ENCODE assay signal across 10 mouse cellular contexts in genomic region chr10:44447406-44448139, GRCm38 (mm10).
DNase-seq lines count a peak whose midpoint lies in the region; ATAC-seq lines count a peak whose summit lies in the region.
"Had no signal": no experiment of that assay in that cellular context is flagged by ENCODE, and none has a peak within 500 bp of the region (broad histone marks: within the 10 kb centered on the region; RNA-seq: fewer than 3 reads in every experiment).

No protein-coding gene starts in this region.

- no peak for ATAC-seq in heart, embryonic 11.5 days (replicated peaks; ENCODE audit: insufficient number of reproducible peaks, low FRiP score, low TSS enrichment)
- peak; percentile 23 for ATAC-seq in CD4-positive, CD25-positive, alpha-beta regulatory T cell, adult 4 months
- ATAC-seq in midbrain, embryonic 13.5 days: no peak

- no peaks in the 10 kb centered on the region for H3K9me3 ChIP-seq in heart, embryonic 11.5 days (replicated peaks; ENCODE audit: control insufficient read depth, low read length)
- H3K9me3 ChIP-seq in midbrain, embryonic 13.5 days: no peaks in the 10 kb centered on the region
- H3K9me3 ChIP-seq: neural tube, embryonic 12.5 days had no signal

- H3K27me3 ChIP-seq in heart, embryonic 11.5 days (ENCODE audit: control insufficient read depth, insufficient read depth, low read length): peaks cover 2% of the 10 kb centered on the region; the same call in 1 of the 2 replicates
- peaks cover 3% of the 10 kb centered on the region; the same call in 1 of the 2 replicates for H3K27me3 ChIP-seq in midbrain, embryonic 13.5 days
- H3K27me3 ChIP-seq: neural tube, embryonic 12.5 days had no signal

- H3K27ac ChIP-seq in heart, embryonic 11.5 days (ENCODE audit: low read depth, low read length): no peak overlapping the region
- no peak overlapping the region for H3K27ac ChIP-seq in midbrain, embryonic 13.5 days
- H3K27ac ChIP-seq: neural tube, embryonic 12.5 days had no signal

- H3K9ac ChIP-seq in heart, embryonic 11.5 days (ENCODE audit: low read depth, low read length): no peak overlapping the region
- H3K9ac ChIP-seq in midbrain, embryonic 13.5 days (replicated peaks): no peak overlapping the region
- H3K9ac ChIP-seq: neural tube, embryonic 12.5 days had no signal

- H3K4me3 ChIP-seq in heart, embryonic 11.5 days (ENCODE audit: low read depth, low read length): no peak overlapping the region
- H3K4me3 ChIP-seq in midbrain, embryonic 13.5 days (replicated peaks): no peak overlapping the region
- H3K4me3 ChIP-seq: neural tube, embryonic 12.5 days had no signal

- no peaks in the 10 kb centered on the region for H3K36me3 ChIP-seq in heart, embryonic 11.5 days (ENCODE audit: control insufficient read depth, insufficient read depth, low read length)
- H3K36me3 ChIP-seq in midbrain, embryonic 13.5 days: no peaks in the 10 kb centered on the region
- H3K36me3 ChIP-seq: neural tube, embryonic 12.5 days had no signal

- 78% methylated on average over 14 of the region's 14 CpGs for WGBS in heart, embryonic 11.5 days (ENCODE audit: insufficient replicate concordance)
- WGBS in midbrain, embryonic 13.5 days: 93% methylated on average over 14 of the region's 14 CpGs

- peaks cover 5% of the 10 kb centered on the region for H3K4me1 ChIP-seq in heart, embryonic 11.5 days (ENCODE audit: control insufficient read depth, insufficient read depth, low read length)
- H3K4me1 ChIP-seq in midbrain, embryonic 13.5 days (replicated peaks): no peaks in the 10 kb centered on the region; the same call in 1 of the 2 replicates
- H3K4me1 ChIP-seq: neural tube, embryonic 12.5 days had no signal

- H3K4me2 ChIP-seq in heart, embryonic 11.5 days: peak overlapping the region; percentile 45
- no peak overlapping the region for H3K4me2 ChIP-seq in midbrain, embryonic 13.5 days (replicated peaks)
- H3K4me2 ChIP-seq: neural tube, embryonic 12.5 days had no signal

- DNase-seq in heart, postnatal 4 days: no peak
- peak; percentile 17 for DNase-seq in kidney, postnatal 14 days
- peak; percentile 40 to 61 for DNase-seq in lung, postnatal 4 days
- no peak for DNase-seq in adrenal gland, postnatal 4 days (ENCODE audit: low spot score in 2 of 2)
- no peak for DNase-seq in urinary bladder, postnatal 14 days (ENCODE audit: low spot score)
- DNase-seq: cerebellum, postnatal 36 days had no signal

Comparison
In these comparisons a context has a peak if more than half of its experiments do, and no peak if none do; other contexts are left out.
1. DNase-seq: peak in kidney, postnatal 14 days (single experiment) and lung, postnatal 4 days (2 of 2); none in heart, postnatal 4 days (single experiment), adrenal gland, postnatal 4 days (0 of 2) and urinary bladder, postnatal 14 days (single experiment).